Mouse (Mus musculus) retina, postnatal 1 day (tissue): ENCODE measurements around the gene Tymp.
A peak's percentile ranks its signal among the peaks of the same experiment; 100 is the strongest.

Experiments used
- DNase-seq: peaks from one replicate; pipeline ENCODE4 v3.0.0-alpha.2; 2012

The Tymp gene

DNA sequence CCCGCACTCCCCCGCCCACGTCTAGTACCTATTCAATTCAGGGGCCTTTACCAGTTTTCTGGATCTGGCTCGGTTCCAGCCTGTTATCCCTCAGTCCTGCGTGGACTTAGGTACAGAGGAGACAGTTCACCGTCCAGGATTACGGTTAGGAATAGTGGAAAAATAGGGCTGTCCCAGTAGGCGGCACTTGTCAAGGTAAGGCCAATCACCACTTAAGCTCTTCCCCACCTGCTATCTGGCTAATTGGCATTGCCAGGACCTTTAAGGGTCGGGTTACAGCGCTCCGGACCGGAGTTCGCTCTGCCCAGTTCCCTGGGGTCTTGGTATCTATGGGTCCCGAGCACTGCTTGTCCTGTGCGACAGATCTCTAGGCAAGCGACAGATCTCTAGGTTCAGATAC lies at the start of gene Tymp:
TSS of gene Tymp (minus strand) at position 83 of the 400 bp plus-strand sequence.
- DNase-seq, result peak; percentile 11

DNA sequence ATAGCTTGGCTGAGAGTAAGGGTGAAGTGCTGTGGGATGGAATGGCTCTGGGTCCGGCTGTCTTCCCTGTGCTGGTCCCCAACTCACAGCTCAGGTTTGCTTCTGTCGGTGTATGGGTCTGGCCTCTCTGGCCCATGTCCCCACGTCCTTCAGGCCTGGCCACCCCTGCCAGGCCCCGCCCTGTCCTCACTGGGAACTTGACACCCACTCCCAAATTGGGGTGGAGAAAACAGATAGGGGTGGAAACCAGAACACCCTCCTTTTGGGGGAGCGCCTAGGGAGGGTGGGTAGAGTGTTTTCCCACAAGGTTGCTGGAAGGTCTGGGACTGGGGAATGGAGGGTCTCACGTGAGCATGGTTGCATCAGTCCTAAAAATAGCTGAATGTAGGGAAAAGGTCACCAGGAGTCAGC lies 48.9 kb upstream of the Tymp start, which contains the start of gene Cpt1b:
TSS of gene Cpt1b (minus strand) at position 153 of the 411 bp plus-strand sequence.
- no peak for DNase-seq

DNA sequence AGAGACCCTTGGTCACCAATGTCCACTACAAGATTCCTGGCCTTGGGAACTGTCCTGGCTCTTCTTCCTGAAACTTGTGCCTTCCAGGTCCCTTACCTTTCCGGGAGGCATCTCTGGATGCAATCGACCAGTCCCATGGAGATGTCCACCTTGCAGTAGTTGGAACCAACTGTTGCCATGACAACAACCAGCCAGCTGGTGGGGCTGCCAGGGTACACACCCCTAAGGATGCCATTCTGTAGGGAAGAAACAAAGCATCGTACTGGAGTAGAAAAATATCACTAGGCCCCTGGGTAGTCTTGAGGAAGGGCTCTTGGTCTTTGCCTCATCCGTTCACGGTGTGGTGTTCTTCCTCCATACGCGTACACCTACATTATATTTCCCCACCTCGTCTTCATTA lies 47.8 kb upstream of the Tymp start:
- DNase-seq, result no peak

DNA sequence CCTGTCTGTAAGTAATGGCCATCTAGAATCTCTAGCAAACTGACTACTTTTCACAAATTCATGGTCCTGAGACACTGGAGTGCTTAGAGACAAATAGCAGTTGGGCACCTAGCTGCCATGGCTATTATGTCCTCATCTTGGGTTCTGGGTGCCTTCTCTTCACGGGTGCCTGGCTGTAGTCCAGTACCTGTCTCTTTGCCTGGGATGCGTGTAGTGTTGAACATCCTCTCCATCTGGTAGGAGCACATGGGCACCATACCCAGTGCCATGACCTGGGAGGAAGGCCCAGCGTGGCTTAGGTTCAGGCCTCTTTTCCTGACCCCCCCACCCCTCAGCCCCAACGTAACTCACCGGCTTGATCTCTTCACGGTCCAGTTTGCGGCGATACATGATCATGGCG lies 45.1 kb upstream of the Tymp start:
- no peak for DNase-seq

DNA sequence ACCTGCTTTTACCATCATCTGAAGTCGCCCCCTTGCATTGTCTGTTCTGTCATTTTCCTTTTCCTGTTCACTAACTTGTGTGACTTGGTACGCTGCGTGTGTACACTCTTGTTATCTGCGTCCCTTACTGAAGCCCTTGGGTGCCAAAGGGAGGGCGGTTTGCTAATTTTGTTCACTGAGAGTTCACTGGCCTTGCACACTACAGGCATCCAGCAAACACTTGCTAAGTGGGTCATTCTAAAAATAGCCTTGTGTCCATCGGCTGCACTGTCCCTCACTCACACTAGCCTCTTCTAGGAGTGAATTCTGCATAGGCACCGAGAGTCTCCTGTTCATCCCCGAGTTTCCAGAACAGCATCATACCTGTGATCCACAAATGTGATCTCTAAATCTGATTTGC lies 38.4 kb upstream of the Tymp start:
- DNase-seq, result peak; percentile 40

DNA sequence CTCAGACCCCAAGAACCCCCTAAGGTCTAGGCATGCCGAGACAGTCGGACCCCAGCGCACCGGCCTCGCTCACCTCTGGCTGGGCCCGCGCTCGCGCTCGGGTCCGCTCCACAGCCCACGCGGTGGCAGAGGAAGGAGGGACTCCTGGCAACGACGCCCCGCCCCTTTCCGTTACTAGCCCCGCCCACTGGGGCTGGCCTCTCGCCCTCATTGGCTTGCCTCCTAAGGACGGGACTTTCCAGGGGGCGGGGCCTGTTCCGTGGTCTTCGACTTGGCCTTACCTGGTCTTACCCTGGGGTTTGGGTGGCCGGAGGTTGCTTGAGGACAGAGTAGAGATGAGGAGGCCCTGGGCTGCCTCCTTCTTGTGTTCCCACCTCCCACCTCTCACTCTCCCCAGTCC lies 33.3 kb upstream of the Tymp start, which contains the start of gene Syce3:
TSS of gene Syce3 (minus strand) at position 386 of the 400 bp plus-strand sequence.
- DNase-seq, result no peak

DNA sequence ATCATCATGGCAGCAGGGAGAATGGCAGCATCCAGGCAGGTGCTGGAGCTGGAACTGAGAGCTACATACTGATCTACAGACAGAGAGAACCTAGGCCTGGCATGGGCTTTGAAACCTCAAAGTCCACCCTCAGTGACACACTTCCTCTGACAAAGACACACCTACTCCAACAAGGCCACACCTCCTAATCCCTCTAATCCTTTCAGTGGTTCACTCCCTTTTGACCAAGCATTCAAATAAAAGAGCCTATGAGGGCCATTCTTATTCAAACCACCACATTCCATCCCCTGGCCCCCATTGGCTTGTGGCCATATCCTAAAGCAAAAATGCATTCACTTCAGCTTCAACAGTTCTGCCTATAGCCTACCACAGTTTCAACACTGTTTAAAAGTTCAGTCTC lies 29.9 kb upstream of the Tymp start:
- no peak for DNase-seq

DNA sequence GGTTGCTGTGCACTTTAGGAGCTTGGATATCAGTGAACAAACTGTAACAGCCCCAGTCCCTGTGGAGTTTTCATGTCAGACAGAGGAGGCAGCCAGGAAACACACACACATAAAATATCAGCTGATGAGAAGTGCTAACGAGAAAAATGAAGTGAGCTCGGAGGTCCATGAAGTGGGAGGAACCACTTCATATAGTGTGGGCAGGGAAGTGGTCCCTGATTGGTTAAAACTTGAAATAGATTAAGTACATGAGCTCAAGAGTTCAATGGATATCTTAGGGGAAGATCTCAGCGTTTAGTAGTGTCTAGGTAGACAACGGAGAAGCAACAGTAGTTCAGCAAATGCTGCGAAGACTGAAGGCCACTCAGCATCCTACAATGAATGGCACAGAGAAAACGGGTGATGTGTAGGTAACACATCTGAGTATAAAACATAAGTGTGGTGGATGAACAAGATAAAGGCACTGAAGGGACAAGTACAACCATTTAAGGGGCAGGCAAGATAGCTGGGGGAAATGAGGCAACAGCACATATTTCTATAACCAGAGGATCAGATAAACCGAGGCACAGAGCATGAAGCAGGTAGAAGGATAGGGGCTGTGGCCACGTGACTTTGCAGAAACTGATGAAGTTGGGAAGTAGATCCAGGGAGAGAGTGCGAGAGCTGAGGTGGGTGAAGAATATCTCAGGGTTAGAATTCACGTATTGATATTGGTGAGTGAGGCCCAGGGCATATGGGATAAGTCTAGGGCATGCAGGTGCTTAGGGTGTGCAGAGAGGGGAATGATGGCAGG lies 28.2 kb upstream of the Tymp start:
- no peak for DNase-seq

DNA sequence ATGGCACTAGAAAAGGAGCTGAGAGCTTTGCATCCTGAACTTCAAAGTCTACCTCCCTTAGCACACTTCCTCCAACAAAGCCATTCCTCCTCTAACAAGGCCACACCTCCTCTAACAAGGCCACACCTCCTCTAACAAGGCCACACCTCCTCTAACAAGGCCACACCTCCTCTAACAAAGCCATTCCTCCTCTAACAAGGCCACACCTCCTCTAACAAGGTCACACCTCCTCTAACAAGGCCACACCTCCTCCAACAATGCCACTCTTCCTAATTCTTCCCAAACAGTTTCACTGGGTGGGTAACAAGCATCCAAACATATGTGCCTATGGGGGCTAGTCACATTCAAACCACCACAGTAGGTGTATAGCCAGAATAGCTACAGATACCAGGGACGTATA lies 25.6 kb upstream of the Tymp start:
- no peak for DNase-seq

DNA sequence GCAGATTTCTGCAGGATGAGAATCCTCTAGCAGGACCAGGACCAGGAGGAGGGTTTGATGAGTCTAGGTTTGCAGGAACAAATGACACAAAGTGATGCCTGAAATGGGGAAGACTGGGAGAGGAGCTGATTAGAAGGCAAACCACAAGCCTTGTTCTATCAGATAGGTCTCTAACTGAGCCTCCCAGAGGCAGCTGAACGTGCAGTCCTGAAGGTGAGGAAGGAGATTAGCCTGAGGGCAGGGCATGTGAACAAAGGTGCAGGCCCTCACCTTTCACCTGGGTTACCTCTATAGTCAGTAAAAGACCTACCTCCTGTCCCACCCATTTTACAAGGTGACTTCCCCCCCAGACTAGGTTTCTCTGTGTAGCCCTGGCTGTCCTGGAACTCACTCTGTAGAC lies 22.9 kb upstream of the Tymp start:
- no peak for DNase-seq

DNA sequence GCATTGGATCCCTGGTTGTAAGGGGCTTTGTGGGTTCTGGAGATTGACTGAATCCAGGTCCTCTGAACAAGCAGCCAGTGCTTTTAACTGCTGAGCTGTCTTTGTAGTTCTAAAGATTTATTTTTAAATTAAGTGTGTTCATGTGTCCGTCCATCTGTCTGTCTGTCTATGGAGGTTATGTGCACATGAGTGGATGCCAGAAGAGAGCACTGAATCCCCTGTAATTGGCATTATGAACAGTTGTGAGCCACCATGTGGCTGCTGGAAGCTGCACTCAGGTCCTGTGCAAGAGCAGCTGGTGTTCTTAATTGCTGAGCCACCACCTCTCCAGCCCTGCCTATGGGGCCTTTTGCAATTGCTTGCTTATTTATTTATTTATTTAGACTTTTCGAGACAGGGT lies 21.3 kb upstream of the Tymp start:
- DNase-seq, result peak; percentile 83

DNA sequence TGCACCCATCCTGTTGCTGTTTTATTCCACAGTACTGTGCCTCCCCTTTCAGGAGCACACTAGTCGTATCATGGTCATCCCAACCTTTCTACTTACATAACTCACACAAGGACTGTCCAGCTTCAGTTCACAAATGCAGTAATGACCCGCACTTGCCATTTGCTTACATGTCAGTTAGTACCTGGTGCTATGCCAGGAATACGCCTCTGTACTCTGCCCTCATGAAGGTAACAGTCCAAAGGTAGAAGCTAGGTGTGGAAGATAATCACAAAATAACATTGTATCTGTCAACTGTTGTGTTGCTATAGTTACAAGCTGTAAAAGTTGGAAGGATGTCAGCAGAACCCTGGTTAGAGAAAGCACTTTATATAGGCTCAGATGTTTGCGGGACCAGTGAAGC lies 20.0 kb upstream of the Tymp start:
- no peak for DNase-seq

DNA sequence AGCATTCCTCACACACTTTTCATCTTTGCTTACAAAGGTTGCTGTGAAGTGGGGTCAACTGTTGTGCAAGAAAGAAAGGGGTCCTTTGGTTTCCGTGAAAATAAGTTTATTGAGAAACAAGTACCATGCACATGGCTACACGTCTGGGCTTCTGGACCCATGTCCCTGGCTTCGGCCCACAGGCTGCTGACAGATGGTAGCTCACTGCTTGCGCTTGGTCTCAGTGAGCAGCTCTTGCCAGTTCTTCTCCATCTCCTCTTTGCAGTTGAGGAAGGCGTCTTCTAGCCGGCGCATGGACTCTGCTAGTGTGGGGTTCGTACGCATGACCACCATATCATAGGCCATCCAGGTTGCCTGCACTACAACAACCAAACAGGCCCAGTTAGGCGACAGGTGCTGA lies 13.2 kb upstream of the Tymp start:
- no peak for DNase-seq

DNA sequence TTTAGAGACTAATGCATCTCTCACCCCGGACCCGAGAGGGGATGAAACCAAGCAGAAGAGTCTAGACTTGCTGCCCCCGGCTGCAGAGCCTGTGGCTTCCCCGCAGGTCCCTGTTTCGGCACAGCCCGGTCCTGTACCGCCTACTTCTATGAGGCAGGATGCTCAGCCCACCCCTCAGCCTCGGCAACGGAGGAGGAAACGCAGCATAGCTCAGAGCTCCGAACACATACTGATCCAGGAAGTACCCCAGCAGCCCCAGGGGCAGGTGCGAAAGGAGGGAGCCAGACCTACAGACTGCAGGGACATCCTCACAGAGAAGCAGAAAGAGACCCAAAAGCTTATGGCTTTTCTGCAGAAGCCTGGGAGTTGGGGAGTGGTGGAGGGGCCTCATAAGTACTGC lies 10.3 kb upstream of the Tymp start:
- no peak for DNase-seq

DNA sequence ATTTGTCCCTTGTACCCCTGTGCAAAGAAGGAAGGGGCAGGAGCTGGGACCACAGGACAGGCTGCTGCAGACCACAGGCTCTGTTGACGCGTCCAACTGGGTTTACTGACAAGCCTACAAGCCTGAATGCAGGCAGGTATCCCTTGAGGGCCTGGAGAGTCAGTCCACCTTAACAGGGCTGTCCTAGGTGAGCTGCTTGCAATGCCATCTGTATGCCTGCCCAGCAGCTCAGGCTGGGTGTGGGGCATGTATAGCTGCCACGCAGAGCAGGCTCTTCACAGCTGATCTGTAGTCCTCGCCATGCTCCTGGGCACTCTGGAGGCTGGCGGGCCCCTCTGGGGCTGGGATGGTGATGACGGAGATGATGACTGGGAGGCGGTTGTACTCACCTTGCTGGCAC lies 7.8 kb upstream of the Tymp start, which contains the start of gene Klhdc7b:
TSS of gene Klhdc7b (plus strand) at position 301 of the 400 bp plus-strand sequence.
- DNase-seq, result no peak

DNA sequence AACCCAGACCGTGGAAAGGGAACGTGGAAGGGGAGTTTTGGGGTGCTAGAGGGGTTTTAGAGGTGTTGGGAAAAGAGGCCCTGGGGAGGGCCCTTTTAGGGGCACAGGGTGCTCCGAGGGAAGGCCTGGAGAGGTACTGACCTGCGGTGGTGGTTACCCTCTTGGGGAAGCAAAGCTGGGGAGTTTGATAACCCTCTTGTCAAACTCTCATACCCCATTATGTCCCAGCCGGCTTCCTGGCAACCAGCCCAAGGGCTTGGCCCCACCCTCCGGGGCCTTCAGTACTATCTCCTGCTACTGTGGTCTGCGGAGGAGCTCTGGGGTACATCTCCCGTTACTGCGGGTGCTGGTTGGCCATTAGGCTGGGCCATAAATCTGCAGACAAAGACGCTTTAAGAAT lies 2.6 kb upstream of the Tymp start:
- DNase-seq, result peak; percentile 32

DNA sequence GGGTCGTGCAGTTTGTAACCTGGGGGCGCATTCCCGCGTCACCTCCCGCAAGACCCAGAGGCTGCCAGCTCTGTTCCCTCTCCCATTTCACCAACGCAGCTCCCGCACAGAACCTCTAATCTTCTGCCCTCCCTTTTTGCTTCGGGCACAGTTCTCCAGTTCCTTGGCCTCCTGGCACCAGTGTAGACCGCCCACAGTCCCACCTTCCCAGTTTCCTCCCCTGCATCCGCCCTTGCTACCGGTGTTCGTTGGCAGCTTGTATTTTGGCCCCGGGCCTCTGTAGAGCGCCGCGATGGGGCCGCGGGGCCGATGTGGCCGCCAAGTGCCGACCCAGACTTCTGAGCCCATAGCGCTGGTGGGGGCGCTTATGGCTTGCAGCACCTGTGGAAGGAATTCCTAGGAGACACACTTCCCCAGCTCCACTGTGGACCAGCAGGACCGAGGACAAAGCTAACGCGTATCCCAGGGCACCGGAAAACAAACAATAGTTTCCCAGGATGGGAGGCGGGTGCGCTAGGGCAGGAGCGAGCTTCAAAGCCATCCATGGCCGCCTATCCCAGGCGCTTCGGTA lies 2.1 kb upstream of the Tymp start, which contains the start of gene Odf3b:
TSS of gene Odf3b (minus strand) at position 452 of the 571 bp plus-strand sequence.
- DNase-seq, result peak; percentile 55

DNA sequence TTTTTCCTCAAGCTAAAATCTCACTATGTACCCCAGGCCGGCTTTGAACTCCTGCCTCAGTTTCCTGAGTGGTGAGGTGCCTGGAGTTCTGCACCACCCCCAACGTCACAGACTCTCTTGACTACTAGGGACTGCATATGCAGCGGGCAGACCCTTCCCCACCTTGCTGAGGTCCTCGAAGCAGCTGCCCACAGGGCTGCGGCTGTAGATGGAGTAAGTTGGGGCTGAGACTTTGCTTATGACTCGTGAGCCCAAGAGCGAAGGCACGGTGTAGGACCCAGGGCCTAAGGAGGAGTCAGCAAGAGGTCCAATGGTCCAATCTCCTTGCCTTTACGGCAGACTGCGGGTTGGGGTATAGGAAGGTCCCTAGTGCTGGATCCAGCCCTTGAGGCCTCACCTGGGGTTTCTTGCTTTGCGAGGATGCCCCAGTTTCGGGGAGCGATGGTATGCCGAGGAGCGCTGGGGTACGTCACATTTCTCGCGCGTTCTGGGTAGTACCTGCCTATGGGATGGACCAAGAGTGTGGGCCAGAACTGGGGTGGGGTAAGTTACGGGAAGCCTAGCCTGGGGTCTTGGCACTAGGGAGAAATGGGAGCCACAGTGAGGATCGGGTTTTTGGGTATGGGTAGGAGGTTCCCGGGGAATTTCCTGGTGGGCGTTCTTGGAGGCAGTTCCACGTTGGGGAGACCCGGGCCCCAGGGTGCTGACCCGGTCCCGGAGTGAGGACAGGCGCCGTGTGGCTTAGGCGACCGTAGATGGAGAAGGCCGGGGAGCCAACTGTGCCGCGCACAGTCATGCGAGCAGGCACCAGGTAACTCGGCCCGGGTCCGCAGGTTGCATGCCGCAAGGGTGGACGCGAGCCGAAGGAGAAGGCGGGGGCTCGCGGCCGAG lies 1.3 kb upstream of the Tymp start:
- DNase-seq, result no peak

DNA sequence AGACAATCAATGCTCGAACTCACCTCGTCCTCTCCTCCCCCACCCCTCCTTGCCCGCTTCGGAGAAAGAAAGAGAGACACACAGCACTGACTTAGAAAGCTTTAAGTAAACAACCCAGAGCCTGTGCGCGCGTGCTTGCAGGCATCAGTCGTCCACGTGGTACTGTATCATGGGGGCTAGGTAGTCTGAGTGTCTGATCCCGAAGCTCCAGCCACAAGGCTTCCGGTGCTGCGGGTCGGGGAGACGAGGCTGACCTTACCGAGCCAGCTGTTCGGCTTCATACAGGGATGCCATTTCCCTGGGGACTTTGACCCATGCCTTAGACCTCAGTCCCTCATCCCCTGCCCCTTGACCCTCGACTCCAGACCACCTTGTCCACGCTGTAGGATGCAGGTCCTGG lies 523 bp upstream of the Tymp start:
- peak; percentile 17 for DNase-seq

DNA sequence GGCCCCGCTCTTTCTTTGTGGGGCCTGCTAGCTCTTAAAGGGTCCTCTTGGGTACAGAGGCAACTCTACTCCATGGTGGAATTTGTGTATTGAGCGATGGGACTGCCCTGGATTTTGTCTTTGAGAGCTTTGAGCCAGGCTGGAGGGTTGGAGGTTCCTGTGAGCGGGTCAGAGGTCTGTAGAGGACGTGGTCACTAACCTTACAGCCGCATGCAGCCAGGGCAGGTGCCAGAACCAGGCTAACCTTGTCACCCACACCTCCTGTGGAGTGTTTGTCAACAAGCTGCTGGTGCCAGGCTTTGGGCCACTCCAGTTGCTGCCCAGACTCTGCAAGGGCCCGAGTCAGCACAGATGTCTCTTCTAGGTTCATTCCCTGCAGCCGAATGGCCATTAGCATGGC lies 799 bp downstream of the Tymp start:
- DNase-seq, result no peak

DNA sequence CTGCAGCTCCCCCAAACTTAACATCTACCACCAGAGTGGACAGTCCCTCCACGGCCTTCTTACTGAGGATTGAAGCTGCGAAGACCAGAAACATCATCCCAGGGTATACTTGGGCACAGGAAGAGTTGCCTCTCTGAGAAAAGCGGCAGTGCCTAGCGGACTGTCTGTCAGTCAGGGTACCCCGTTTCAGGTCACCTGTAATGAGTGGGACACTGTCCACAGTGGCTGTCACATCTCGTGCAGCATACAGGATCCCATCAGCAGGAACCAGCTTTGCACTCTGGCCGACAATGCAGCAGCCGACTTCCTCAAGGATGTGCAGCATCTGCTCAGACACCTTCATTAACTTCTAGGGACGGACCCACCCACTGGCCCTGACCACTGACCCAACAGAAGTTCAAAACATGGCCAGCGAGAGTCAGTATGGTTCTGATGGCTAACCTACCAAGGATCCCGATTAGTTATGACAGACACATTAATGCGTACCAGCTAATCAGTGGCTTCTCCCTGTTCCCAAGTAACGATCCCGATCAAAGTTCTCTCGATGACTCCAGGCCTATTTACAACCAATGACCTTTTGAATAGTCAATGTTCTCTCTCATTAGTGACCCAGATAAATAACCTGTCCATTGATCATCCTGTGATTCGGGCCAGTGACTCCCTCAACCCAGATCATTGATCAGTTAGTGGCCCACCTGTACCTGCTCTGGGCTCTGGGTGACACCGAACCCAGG lies 1.9 kb downstream of the Tymp start:
- no peak for DNase-seq

DNA sequence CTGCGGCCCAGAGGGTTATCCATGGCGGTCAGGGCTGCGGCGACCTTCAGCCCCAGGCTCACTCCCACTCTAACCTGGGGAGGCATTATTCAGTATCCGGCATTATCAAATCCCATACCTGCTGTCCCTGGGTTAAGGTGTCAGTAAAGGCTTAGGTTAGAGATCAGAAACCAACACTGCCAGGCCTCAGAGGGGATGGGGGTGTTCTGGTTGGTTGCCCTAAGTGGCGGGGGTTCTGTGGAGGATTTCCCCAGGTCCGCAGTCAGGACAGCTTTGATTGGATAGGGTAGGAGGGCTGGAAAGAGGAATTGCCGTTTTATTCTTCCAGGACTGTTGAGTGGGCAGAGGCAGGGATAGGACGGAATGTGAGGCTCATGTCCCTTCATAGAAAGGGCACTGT lies 2.5 kb downstream of the Tymp start:
- no peak for DNase-seq

DNA sequence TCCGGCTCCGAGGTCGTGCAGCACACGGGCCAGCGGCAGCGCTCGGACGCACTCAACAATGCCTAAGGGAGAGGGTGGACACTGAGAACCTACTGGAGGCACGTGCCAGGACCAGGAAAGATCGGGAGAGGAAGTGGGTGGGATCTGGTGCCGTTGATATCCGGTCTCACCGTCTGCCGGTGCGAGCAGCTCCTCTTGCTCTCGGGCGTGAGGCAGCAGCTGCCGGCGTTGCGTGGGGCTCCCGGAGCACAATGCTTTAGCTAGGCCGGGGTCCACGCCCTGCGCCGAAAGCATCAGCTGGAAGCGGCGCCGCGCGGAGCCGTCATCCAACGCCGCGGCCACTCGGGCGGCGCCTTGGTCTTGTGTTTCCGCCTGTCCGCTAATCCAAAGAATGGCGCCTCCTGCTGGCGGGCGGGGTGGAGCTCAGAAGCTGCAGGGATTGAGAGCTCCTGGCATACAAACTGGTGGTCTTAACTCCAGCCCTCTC lies 3.0 kb downstream of the Tymp start, which contains the start of gene Sco2:
TSS of gene Sco2 (minus strand) at position 85 of the 487 bp plus-strand sequence.
- peak; percentile 94 for DNase-seq
